Mouse (Mus musculus) kidney, adult 2 months (tissue): ENCODE measurements at regions not wholly inside any gene's neighbourhood (a gene's known extent, or its start where the extent isn't known, plus 50 kb on each side); places are given as distances from the start of the nearest gene placed in this dataset.

Experiments used
- CTCF ChIP-seq: fragments of 200-500 bp; conservative IDR thresholded peaks from 2 replicates; pipeline ENCODE4 v1.5.1; 2011; ENCODE audit warnings: low read depth, mild to moderate bottlenecking, control low read depth, low read length, moderate library complexity, mixed read lengths; ENCODE audit not compliant: insufficient read depth, insufficient read length
- POLR2A ChIP-seq: fragments of 200-500 bp; IDR thresholded peaks from one replicate; pipeline ENCODE4 v1.6.1; 2011; ENCODE audit warnings: low read depth, low read length, control low read depth

DNA sequence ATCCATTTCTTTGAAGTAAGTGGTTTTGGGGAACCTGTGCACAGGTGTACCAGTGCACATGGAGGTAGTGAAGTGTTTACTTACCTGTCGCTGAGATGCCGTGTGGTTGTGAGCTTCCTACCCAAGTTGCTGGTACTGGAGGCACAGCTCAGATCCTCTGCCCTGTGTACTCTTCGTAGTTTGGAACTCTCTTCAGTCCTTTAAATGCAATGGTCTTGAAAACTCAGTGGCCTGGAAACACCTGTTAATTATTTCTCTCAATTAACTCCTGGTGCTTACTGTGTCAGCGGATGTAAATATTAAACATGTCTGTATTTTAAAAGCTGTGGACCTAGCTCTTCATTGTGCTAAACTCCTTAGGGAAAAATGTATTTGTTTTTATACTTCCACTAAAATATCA is 261.2 kb upstream of the Igbp1b start:
- no peak for TF ChIP-seq CTCF
- no peak for TF ChIP-seq POLR2A
